Mouse (Mus musculus): Measurements from ENCODE around the gene Wwc2. TPM values are rescaled to one million over a fixed set of nuclear protein-coding genes. Genes with fewer than 3 reads are reported as not detected.

Wwc2 gene
- polyA plus RNA-seq, 1 experiment from 2014 or later: 10.1 TPM

DNA sequence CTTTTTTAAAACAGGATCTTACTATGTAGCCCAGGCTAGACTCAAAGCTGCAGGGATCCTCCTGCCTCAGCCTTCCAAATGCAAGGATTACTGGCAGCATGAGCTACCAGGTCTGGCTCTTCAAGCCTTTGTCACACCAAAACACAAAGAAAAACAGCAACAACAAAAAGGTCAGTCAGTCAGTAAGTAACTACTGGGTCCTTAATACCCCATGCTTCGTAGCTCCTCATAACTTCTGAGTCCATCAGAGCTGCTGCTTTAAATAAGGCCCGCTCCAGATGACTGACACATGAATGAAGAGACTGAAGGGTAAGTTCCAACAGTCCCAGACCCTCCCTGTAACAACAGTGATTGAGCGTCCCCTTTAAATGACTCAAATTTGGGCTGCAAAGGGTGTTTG is 90.8 kb downstream of the Wwc2 start:
- H3K4me2 ChIP-seq (ENCODE audit: low read depth): no peak overlapping the region
- H3K4me1 ChIP-seq (ENCODE audit: control insufficient read depth, insufficient read depth, low read length): no peaks in the 10 kb centered on the region
- DNase-seq (ENCODE audit: low spot score) (no peak), ATAC-seq (ENCODE audit: insufficient read depth, low FRiP score, low TSS enrichment) (no peak)
- H3K27ac ChIP-seq (ENCODE audit: low read depth, low read length): no peak overlapping the region
- H3K4me3 ChIP-seq (ENCODE audit: low read depth, low read length): no peak overlapping the region
- no peak overlapping the region for H3K9ac ChIP-seq (ENCODE audit: low read length)
- WGBS: 92% methylated on average over 3 of the region's 3 CpGs
- no peaks in the 10 kb centered on the region for H3K36me3 ChIP-seq (ENCODE audit: control insufficient read depth, insufficient read depth, low read length)
- H3K27me3 ChIP-seq (ENCODE audit: control insufficient read depth, insufficient read depth, low read length): no peaks in the 10 kb centered on the region
- H3K9me3 ChIP-seq (ENCODE audit: control insufficient read depth, low read length): no peaks in the 10 kb centered on the region

DNA sequence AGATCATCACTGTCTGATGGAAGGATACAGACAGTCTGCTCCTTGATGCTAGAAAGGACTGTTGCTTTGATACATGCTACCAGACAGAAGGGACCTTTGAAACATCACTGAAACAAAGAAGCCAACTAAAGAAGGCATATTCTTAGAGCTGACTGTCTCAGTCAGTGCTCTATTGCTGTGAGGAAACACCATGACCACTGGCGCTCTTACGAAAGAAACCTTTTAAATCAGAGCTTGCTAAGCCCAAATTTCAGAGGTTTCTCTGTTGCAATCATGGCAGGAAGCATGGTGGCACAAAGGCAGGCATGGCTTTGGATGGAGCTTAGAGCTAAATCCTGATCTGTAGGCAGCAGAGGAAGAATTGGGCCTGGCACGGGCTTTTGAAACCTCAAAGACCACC is 98.3 kb downstream of the Wwc2 start:
- Histone ChIP-seq H3K4me1 (ENCODE audit: control insufficient read depth, insufficient read depth, low read length) (0 out of 2 replicates have a peak, but pooled peaks cover 4% of the 10 kb centered on the region), H3K4me2 (ENCODE audit: low read depth) (no peak overlapping the region), H3K4me3 (ENCODE audit: low read depth, low read length) (no peak overlapping the region), H3K9me3 (ENCODE audit: control insufficient read depth, low read length) (no peaks in the 10 kb centered on the region), H3K27ac (ENCODE audit: low read depth, low read length) (no peak overlapping the region), H3K9ac (ENCODE audit: low read length) (no peak overlapping the region), H3K27me3 (ENCODE audit: control insufficient read depth, insufficient read depth, low read length) (no peaks in the 10 kb centered on the region), H3K36me3 (ENCODE audit: control insufficient read depth, insufficient read depth, low read length) (no peaks in the 10 kb centered on the region)
- ATAC-seq (ENCODE audit: insufficient read depth, low FRiP score, low TSS enrichment) (no peak), DNase-seq (ENCODE audit: low spot score) (no peak)
- 94% methylated on average over 3 of the region's 3 CpGs for WGBS

DNA sequence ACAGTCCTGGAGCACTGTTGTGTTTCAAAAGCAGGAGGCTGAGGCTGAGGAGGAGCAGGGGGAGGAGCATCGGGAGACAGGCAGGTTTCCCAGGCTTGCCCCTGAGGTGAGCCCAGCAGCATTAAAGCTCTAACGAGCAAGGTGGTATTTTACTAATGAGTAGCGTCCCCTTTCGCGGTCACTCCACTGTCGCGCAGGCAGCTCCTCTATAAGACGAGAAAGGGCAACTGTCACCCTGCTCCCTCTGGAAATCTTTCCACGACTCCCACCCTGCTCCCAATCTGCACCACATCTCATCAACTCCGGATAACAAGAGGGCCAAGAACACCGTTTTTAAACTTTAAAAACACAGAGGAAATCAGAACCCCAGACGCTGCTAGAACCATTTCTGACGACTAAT is 99.1 kb downstream of the Wwc2 start:
- no peaks in the 10 kb centered on the region for H3K36me3 ChIP-seq (ENCODE audit: control insufficient read depth, insufficient read depth, low read length)
- 0 out of 2 replicates have a peak, but pooled peaks cover 4% of the 10 kb centered on the region for H3K4me1 ChIP-seq (ENCODE audit: control insufficient read depth, insufficient read depth, low read length)
- H3K9ac ChIP-seq (ENCODE audit: low read length): no peak overlapping the region
- WGBS: 81% methylated on average over 13 of the region's 13 CpGs
- no peaks in the 10 kb centered on the region for H3K27me3 ChIP-seq (ENCODE audit: control insufficient read depth, insufficient read depth, low read length)
- H3K4me2 ChIP-seq (ENCODE audit: low read depth): no peak overlapping the region
- H3K4me3 ChIP-seq (ENCODE audit: low read depth, low read length): no peak overlapping the region
- H3K27ac ChIP-seq (ENCODE audit: low read depth, low read length): no peak overlapping the region
- H3K9me3 ChIP-seq (ENCODE audit: control insufficient read depth, low read length): no peaks in the 10 kb centered on the region
- DNase-seq (ENCODE audit: low spot score) (no peak), ATAC-seq (ENCODE audit: insufficient read depth, low FRiP score, low TSS enrichment) (no peak)

DNA sequence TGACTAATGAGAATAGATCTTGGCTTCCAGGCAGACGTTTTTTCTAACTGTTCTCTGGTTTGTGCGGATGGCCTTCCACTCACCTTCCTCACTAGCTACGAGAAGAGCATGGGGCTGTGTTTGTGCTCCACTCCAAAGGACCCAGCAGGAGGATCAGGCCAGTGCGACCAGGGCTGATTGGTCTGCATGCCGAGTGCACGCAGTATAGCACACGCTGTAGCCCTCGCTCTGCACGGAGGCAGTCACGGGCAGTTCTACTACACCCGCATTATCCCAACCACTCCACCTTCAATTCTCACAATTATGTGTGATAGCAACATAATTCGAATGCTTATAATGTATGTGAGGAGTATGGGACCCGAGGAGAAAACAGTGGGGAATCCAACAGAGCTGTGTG is 99.9 kb downstream of the Wwc2 start:
- Histone ChIP-seq H3K4me2 (ENCODE audit: low read depth) (no peak overlapping the region), H3K27ac (ENCODE audit: low read depth, low read length) (no peak overlapping the region), H3K36me3 (ENCODE audit: control insufficient read depth, insufficient read depth, low read length) (no peaks in the 10 kb centered on the region), H3K9me3 (ENCODE audit: control insufficient read depth, low read length) (no peaks in the 10 kb centered on the region), H3K9ac (ENCODE audit: low read length) (no peak overlapping the region), H3K4me1 (ENCODE audit: control insufficient read depth, insufficient read depth, low read length) (0 out of 2 replicates have a peak, but pooled peaks cover 4% of the 10 kb centered on the region), H3K4me3 (ENCODE audit: low read depth, low read length) (no peak overlapping the region), H3K27me3 (ENCODE audit: control insufficient read depth, insufficient read depth, low read length) (no peaks in the 10 kb centered on the region)
- ATAC-seq (ENCODE audit: insufficient read depth, low FRiP score, low TSS enrichment) (no peak), DNase-seq (ENCODE audit: low spot score) (no peak)
- 85% methylated on average over 13 of the region's 13 CpGs for WGBS

DNA sequence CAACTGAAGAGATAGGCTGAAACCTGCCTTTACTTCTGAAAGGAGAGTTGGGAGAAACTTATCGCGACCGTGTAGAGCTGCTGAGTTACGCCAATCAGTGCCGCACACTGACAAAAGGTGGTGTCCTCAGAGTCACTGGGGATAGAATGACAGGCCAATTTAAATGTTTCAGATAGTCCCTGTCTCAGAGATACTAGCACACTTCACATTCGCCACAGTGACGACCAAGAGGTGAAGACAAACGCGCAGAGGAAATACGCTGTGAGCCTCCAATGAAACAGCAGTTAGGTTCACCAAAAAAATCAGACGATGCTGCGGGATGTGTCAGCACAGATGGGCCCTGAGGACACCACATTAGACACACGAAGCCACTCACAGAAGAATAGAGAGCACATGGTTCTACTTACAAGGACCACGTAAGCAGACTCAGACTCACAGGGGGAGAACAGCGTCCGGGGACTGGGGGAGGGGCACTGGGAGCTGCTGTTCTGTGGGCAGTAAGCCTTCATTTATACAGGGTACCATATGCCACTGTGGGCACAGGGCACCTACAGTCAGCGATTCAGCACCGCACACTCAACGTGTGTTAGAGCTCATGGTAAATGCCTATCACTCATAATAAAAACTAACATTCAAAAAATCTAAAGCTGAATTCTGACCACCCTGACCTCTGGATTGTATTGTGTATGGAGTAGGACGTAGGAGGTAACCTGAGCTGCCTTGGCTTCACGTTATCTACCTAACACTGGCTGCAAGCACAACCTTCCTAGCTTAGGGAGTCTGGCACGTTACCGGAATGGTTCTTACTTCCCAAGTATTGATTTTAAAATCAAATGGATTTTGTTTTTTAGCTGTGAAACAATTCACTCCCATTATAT is 100.5 kb downstream of the Wwc2 start:
- 75% methylated on average over 23 of the region's 23 CpGs for WGBS
- ATAC-seq (ENCODE audit: insufficient read depth, low FRiP score, low TSS enrichment): no peak
- H3K36me3 ChIP-seq (ENCODE audit: control insufficient read depth, insufficient read depth, low read length): no peaks in the 10 kb centered on the region
- no peak overlapping the region for H3K4me2 ChIP-seq (ENCODE audit: low read depth)
- H3K9ac ChIP-seq (ENCODE audit: low read length): no peak overlapping the region
- no peaks in the 10 kb centered on the region for H3K27me3 ChIP-seq (ENCODE audit: control insufficient read depth, insufficient read depth, low read length)
- no peak overlapping the region for H3K27ac ChIP-seq (ENCODE audit: low read depth, low read length)
- no peak overlapping the region for H3K4me3 ChIP-seq (ENCODE audit: low read depth, low read length)
- DNase-seq (ENCODE audit: low spot score): peak; percentile 35
- no peaks in the 10 kb centered on the region for H3K9me3 ChIP-seq (ENCODE audit: control insufficient read depth, low read length)
- H3K4me1 ChIP-seq (ENCODE audit: control insufficient read depth, insufficient read depth, low read length): 0 out of 2 replicates have a peak, but pooled peaks cover 4% of the 10 kb centered on the region

DNA sequence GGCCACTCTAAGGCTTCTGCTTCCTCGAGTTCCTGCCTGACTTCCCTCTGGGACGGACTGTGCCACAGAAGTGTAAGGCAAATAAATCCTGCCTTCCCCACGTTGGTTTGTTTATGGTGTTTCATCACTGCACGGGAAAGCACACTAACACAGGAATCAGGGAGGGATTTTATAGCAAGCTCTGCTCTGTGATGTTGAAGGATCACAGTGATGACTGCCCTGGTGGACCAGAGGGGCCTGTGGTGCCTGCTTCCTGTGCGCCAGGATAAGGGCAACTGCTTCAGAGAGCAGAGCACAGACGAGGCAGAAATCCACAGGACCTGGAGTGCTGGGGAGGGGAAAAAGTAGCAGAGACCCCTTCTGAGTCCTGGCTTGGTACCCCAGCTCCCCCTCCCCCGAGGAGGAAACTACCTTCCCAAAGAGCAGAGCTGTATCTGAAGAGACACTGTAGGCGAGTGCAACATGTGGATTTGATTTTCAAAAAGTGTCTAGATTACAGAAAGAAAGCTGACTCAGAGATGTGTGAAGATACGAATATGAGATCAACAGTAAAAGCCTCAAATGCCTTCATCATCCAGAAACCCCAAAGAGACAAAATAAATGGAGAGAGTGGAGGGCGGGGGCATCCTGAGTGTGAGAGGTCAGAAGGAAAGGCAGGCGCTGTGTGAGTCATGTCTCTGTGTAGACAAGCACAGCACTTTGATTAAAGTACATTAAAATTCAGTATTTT is 101.7 kb downstream of the Wwc2 start:
- no peak overlapping the region for H3K27ac ChIP-seq (ENCODE audit: low read depth, low read length)
- H3K27me3 ChIP-seq (ENCODE audit: control insufficient read depth, insufficient read depth, low read length): no peaks in the 10 kb centered on the region
- 67% methylated on average over 11 of the region's 11 CpGs for WGBS
- DNase-seq (ENCODE audit: low spot score) (no peak), ATAC-seq (ENCODE audit: insufficient read depth, low FRiP score, low TSS enrichment) (no peak)
- H3K4me3 ChIP-seq (ENCODE audit: low read depth, low read length): no peak overlapping the region
- no peaks in the 10 kb centered on the region for H3K36me3 ChIP-seq (ENCODE audit: control insufficient read depth, insufficient read depth, low read length)
- H3K4me2 ChIP-seq (ENCODE audit: low read depth): no peak overlapping the region
- no peaks in the 10 kb centered on the region for H3K9me3 ChIP-seq (ENCODE audit: control insufficient read depth, low read length)
- H3K4me1 ChIP-seq (ENCODE audit: control insufficient read depth, insufficient read depth, low read length): 0 out of 2 replicates have a peak, but pooled peaks cover 4% of the 10 kb centered on the region
- H3K9ac ChIP-seq (ENCODE audit: low read length): no peak overlapping the region

DNA sequence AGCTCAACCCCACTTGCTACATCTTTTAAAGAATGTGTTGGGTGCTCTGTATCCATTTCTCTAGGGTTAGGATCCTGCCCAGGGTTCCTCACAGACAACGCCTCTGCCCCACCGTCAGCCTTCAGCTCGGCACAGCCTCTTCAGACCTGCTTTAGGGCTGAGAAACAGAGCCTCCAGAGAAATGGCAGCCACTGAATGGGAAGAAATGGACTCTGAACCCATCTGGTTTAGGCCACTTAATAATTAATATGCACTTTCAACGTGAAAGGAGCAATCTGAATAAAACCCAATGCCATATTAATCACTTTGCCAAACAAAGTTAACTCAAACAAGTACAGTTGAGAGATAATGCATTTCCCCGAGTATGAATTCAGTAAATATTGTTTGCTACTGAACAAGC is 106.4 kb downstream of the Wwc2 start:
- 86% methylated on average over 5 of the region's 5 CpGs for WGBS
- Histone ChIP-seq H3K9me3 (ENCODE audit: control insufficient read depth, low read length) (no peaks in the 10 kb centered on the region), H3K4me3 (ENCODE audit: low read depth, low read length) (no peak overlapping the region), H3K27me3 (ENCODE audit: control insufficient read depth, insufficient read depth, low read length) (no peaks in the 10 kb centered on the region), H3K27ac (ENCODE audit: low read depth, low read length) (no peak overlapping the region), H3K4me1 (ENCODE audit: control insufficient read depth, insufficient read depth, low read length) (no peaks in the 10 kb centered on the region), H3K9ac (ENCODE audit: low read length) (no peak overlapping the region), H3K4me2 (ENCODE audit: low read depth) (no peak overlapping the region), H3K36me3 (ENCODE audit: control insufficient read depth, insufficient read depth, low read length) (no peaks in the 10 kb centered on the region)
- DNase-seq (ENCODE audit: low spot score) (no peak), ATAC-seq (ENCODE audit: insufficient read depth, low FRiP score, low TSS enrichment) (no peak)

DNA sequence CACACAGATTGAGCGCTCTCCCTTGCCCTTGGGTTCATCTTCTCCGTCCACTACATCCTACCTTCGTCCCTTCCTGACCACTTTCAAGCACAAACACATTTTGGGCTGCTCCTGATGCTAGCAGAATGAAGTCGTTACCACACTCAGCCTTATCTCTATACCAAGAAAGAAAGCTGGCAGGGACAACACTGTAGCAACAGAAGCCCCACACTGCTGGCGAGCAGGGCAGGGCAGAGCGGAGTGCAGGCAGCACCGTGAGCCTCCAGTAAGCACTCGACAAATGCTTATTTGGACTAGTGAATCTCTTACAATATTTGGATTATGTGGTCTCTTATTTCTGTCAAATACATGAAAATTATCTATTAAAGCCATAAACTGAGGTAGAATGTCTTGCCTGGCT is 107.0 kb downstream of the Wwc2 start:
- ATAC-seq (ENCODE audit: insufficient read depth, low FRiP score, low TSS enrichment) (no peak), DNase-seq (ENCODE audit: low spot score) (no peak)
- Histone ChIP-seq H3K27me3 (ENCODE audit: control insufficient read depth, insufficient read depth, low read length) (no peaks in the 10 kb centered on the region), H3K27ac (ENCODE audit: low read depth, low read length) (no peak overlapping the region), H3K9ac (ENCODE audit: low read length) (no peak overlapping the region), H3K36me3 (ENCODE audit: control insufficient read depth, insufficient read depth, low read length) (no peaks in the 10 kb centered on the region), H3K9me3 (ENCODE audit: control insufficient read depth, low read length) (no peaks in the 10 kb centered on the region), H3K4me1 (ENCODE audit: control insufficient read depth, insufficient read depth, low read length) (no peaks in the 10 kb centered on the region), H3K4me3 (ENCODE audit: low read depth, low read length) (no peak overlapping the region), H3K4me2 (ENCODE audit: low read depth) (no peak overlapping the region)
- WGBS: 93% methylated on average over 8 of the region's 8 CpGs
